Mouse (Mus musculus) limb, embryonic 11.5 days (tissue): ENCODE results near the gene Tent5b. TPM values are rescaled to one million over a fixed set of nuclear protein-coding genes. Genes with fewer than 3 reads are reported as not detected.

Source experiments
- ATAC-seq: fragments of 200-750 bp; cut with Nextera tagmentation; 2 replicates; pipeline ENCODE4 v1.8.0; 2017; ENCODE audit warnings: low read depth; ENCODE audit not compliant: insufficient number of reproducible peaks, low FRiP score, low TSS enrichment
- DNase-seq: peaks from one replicate; pipeline ENCODE4 v3.0.0-alpha.2; 2015; ENCODE audit warnings: low spot score
- H3K27ac ChIP-seq: fragments of 300-500 bp; sonication (generic); replicated peaks from 2 replicates; pipeline ENCODE4 v1.5.1; 2014; ENCODE audit warnings: low read depth, mild to moderate bottlenecking, low read length
- H3K27me3 ChIP-seq: fragments of 300-500 bp; sonication (generic); 2 replicates; pipeline ENCODE4 v1.6.1; 2014; ENCODE audit warnings: mild to moderate bottlenecking, low read length, mixed read lengths; ENCODE audit not compliant: control insufficient read depth, insufficient read depth
- H3K36me3 ChIP-seq: fragments of 300-500 bp; sonication (generic); 2 replicates; pipeline ENCODE4 v1.6.1; 2014; ENCODE audit warnings: mild to moderate bottlenecking, low read length, moderate library complexity, mixed read lengths; ENCODE audit not compliant: control insufficient read depth, insufficient read depth
- H3K4me1 ChIP-seq: fragments of 300-500 bp; sonication (generic); 2 replicates; pipeline ENCODE4 v1.6.1; 2014; ENCODE audit warnings: low read length, mixed read lengths; ENCODE audit not compliant: control insufficient read depth, insufficient read depth
- H3K4me2 ChIP-seq: fragments of 300-500 bp; sonication (generic); 2 replicates; pipeline ENCODE4 v1.6.1; 2014; ENCODE audit warnings: low read depth, mild to moderate bottlenecking, moderate library complexity; ENCODE audit not compliant: severe bottlenecking
- H3K4me3 ChIP-seq: fragments of 300-500 bp; sonication (generic); 2 replicates; pipeline ENCODE4 v1.5.1; 2014; ENCODE audit warnings: low read depth, low read length
- H3K9ac ChIP-seq: fragments of 300-500 bp; sonication (generic); 2 replicates; pipeline ENCODE4 v1.6.1; 2014; ENCODE audit warnings: mild to moderate bottlenecking, low read length
- H3K9me3 ChIP-seq: fragments of 300-500 bp; sonication (generic); 2 replicates; pipeline ENCODE4 v1.6.1; 2016; ENCODE audit warnings: low read length; ENCODE audit not compliant: control insufficient read depth
- WGBS: fragments of 180-500 bp; shearing (Covaris S2); extraction: QIAGEN DNeasy Blood & Tissue Kit; methylation state at CpG from one replicate; pipeline ENCODE4 v1.1.7; 2014; 5-methylcytosine and 5-hydroxymethylcytosine counted together
- polyA plus RNA-seq: library from polyadenylated mRNA; unstranded; fragments of >200 nt; fragmentation: Nextera tagmentation; extraction: Ambion mirVana; gene quantifications from 2 replicates; pipeline ENCODE4 v1.2.1, GENCODE M21; 2014

Tent5b gene
- 0.51 and 0.71 TPM in 2 replicates for polyA plus RNA-seq

- DNase-seq: peak; percentile 98
- Histone ChIP-seq H3K4me3 (peak within 1 kb of the TSS; percentile 41), H3K4me2 (peak within 1 kb of the TSS; percentile 46), H3K4me1 (peaks cover 5% of the 10 kb centered on the region; the same call in 1 of the 2 replicates), H3K36me3 (no peaks in the 10 kb centered on the region), H3K9me3 (no peaks in the 10 kb centered on the region), H3K27ac (no peak within 1 kb of the TSS), H3K27me3 (peaks cover 20% of the 10 kb centered on the region), H3K9ac (peak within 1 kb of the TSS; percentile 45; the same call in 1 of the 2 replicates)
- WGBS: 3% methylated on average over 29 of the region's 29 CpGs
- peak; percentile 95 for ATAC-seq
Observed at GRCm38 (mm10) chr4:133479458-133480184, at the start of gene Tent5b. Gene Tent5b (plus strand): TSS chr4:133480132.

- Histone ChIP-seq H3K36me3 (no peaks in the 10 kb centered on the region), H3K27ac (no peak overlapping the region), H3K27me3 (no peaks in the 10 kb centered on the region), H3K4me3 (no peak overlapping the region), H3K4me2 (no peak overlapping the region), H3K9me3 (no peaks in the 10 kb centered on the region), H3K4me1 (peaks cover 6% of the 10 kb centered on the region; the same call in 1 of the 2 replicates), H3K9ac (no peak overlapping the region)
- ATAC-seq (no peak), DNase-seq (no peak)
- 92% methylated on average over 6 of the region's 6 CpGs for WGBS
Observed at GRCm38 (mm10) chr4:133431508-133431907, 48.4 kb upstream of the Tent5b start.

- Histone ChIP-seq H3K4me1 (no peaks in the 10 kb centered on the region; the same call in 1 of the 2 replicates), H3K4me3 (no peak overlapping the region), H3K9me3 (no peaks in the 10 kb centered on the region), H3K4me2 (no peak overlapping the region), H3K9ac (no peak overlapping the region), H3K27me3 (no peaks in the 10 kb centered on the region), H3K36me3 (no peaks in the 10 kb centered on the region), H3K27ac (no peak overlapping the region)
- DNase-seq: peak; percentile 43
- WGBS: 22% methylated on average over 17 of the region's 17 CpGs
- no peak for ATAC-seq
Observed at GRCm38 (mm10) chr4:133432560-133433171, 47.3 kb upstream of the Tent5b start.

- WGBS: 93% methylated on average over 11 of the region's 11 CpGs
- Histone ChIP-seq H3K4me1 (peaks cover 15% of the 10 kb centered on the region), H3K27me3 (no peaks in the 10 kb centered on the region), H3K9ac (no peak overlapping the region), H3K27ac (no peak overlapping the region), H3K9me3 (no peaks in the 10 kb centered on the region), H3K4me2 (no peak overlapping the region), H3K36me3 (no peaks in the 10 kb centered on the region), H3K4me3 (no peak overlapping the region)
- no peak for ATAC-seq
- no peak for DNase-seq
Observed at GRCm38 (mm10) chr4:133435921-133436320, 44.0 kb upstream of the Tent5b start.

- Histone ChIP-seq H3K9ac (no peak overlapping the region), H3K27ac (peak overlapping the region; percentile 85), H3K4me2 (peak overlapping the region; percentile 34), H3K36me3 (no peaks in the 10 kb centered on the region), H3K4me1 (peaks cover 15% of the 10 kb centered on the region), H3K27me3 (no peaks in the 10 kb centered on the region), H3K4me3 (0 out of 2 replicates have a peak overlapping the region, but pooled peaks have one; percentile 2), H3K9me3 (no peaks in the 10 kb centered on the region)
- DNase-seq: peak; percentile 81
- 6% methylated on average over 17 of the region's 17 CpGs for WGBS
- ATAC-seq: peak; percentile 83
Observed at GRCm38 (mm10) chr4:133439460-133440376, 40.2 kb upstream of the Tent5b start.

GRCm38 (mm10) chr4:133440377-133440795, 39.5 kb upstream of the Tent5b start:
- Histone ChIP-seq H3K36me3 (no peaks in the 10 kb centered on the region), H3K27ac (peak overlapping the region; percentile 85), H3K4me3 (no peak overlapping the region), H3K4me1 (peaks cover 15% of the 10 kb centered on the region), H3K27me3 (no peaks in the 10 kb centered on the region), H3K9ac (no peak overlapping the region), H3K9me3 (no peaks in the 10 kb centered on the region), H3K4me2 (peak overlapping the region; percentile 34; the same call in 1 of the 2 replicates)
- WGBS: 0% methylated on average over 6 of the region's 6 CpGs
- DNase-seq (peak; percentile 65), ATAC-seq (peak; percentile 71; the same call in 1 of the 2 replicates)

GRCm38 (mm10) chr4:133442194-133442593, 37.7 kb upstream of the Tent5b start:
- ATAC-seq (no peak), DNase-seq (no peak)
- peaks cover 15% of the 10 kb centered on the region for H3K4me1 ChIP-seq
- H3K9me3 ChIP-seq: no peaks in the 10 kb centered on the region
- WGBS: 42% methylated on average over 3 of the region's 3 CpGs
- H3K27ac ChIP-seq: no peak overlapping the region
- no peaks in the 10 kb centered on the region for H3K27me3 ChIP-seq
- no peak overlapping the region for H3K9ac ChIP-seq
- no peak overlapping the region for H3K4me3 ChIP-seq
- no peak overlapping the region for H3K4me2 ChIP-seq
- no peaks in the 10 kb centered on the region for H3K36me3 ChIP-seq

- Histone ChIP-seq H3K4me3 (no peak overlapping the region), H3K9me3 (no peaks in the 10 kb centered on the region), H3K27me3 (no peaks in the 10 kb centered on the region), H3K27ac (peak overlapping the region; percentile 54), H3K4me2 (no peak overlapping the region), H3K4me1 (peaks cover 15% of the 10 kb centered on the region), H3K36me3 (no peaks in the 10 kb centered on the region), H3K9ac (peak overlapping the region; percentile 5; the same call in 1 of the 2 replicates)
- ATAC-seq: no peak
- 74% methylated on average over 5 of the region's 5 CpGs for WGBS
- DNase-seq: no peak
Observed at GRCm38 (mm10) chr4:133443085-133443484, 36.8 kb upstream of the Tent5b start.
